Mouse (Mus musculus) C2C12 (cell line): ENCODE results near the gene Rarres1. TPM values are rescaled to one million over a fixed set of nuclear protein-coding genes. Genes with fewer than 3 reads are reported as not detected.

Source experiments
- H3K27me3 ChIP-seq: one replicate; pipeline ENCODE4 v1.6.1; 2011; ENCODE audit not compliant: control insufficient read depth, insufficient read depth, insufficient read length
- H3K36me3 ChIP-seq: one replicate; pipeline ENCODE4 v1.6.1; 2011; ENCODE audit not compliant: control insufficient read depth, insufficient read depth
- H3K4me3 ChIP-seq: one replicate; pipeline ENCODE4 v1.5.1; 2011; ENCODE audit warnings: mild to moderate bottlenecking, control low read depth; ENCODE audit not compliant: poor library complexity, insufficient read depth, severe bottlenecking
- H3K79me2 ChIP-seq: one replicate; pipeline ENCODE4 v1.6.1; 2011; ENCODE audit not compliant: control insufficient read depth, insufficient read depth
- H3K79me3 ChIP-seq: one replicate; pipeline ENCODE4 v1.6.1; 2011; ENCODE audit warnings: low read depth, control low read depth
- H3ac ChIP-seq: one replicate; pipeline ENCODE3; 2011; ENCODE audit warnings: low read depth; ENCODE audit not compliant: control insufficient read depth, insufficient read length
- CEBPB ChIP-seq: IDR thresholded peaks from one replicate; pipeline ENCODE4 v1.6.1; 2011; ENCODE audit warnings: low read depth, mild to moderate bottlenecking, control low read depth, moderate library complexity
- CTCF ChIP-seq: IDR thresholded peaks from one replicate; pipeline ENCODE4 v1.5.1; 2011; ENCODE audit not compliant: control insufficient read depth, insufficient read depth, insufficient read length
- FOSL1 ChIP-seq: IDR thresholded peaks from one replicate; pipeline ENCODE4 v1.8.0; 2011; ENCODE audit warnings: mild to moderate bottlenecking, low read length; ENCODE audit not compliant: poor library complexity, insufficient read depth, severe bottlenecking
- MAX ChIP-seq: IDR thresholded peaks from one replicate; pipeline ENCODE4 v1.6.1; 2011; ENCODE audit warnings: mild to moderate bottlenecking, control low read depth
- MYOD1 ChIP-seq: IDR thresholded peaks from one replicate; pipeline ENCODE4 v1.6.1; 2011; ENCODE audit warnings: low read depth; ENCODE audit not compliant: control insufficient read depth, insufficient read length
- MYOG ChIP-seq: IDR thresholded peaks from one replicate; pipeline ENCODE4 v1.6.1; 2011; ENCODE audit not compliant: control insufficient read depth, insufficient read length; ENCODE audit errors: extremely low read depth
- USF1 ChIP-seq: IDR thresholded peaks from one replicate; pipeline ENCODE4 v1.6.1; 2011; ENCODE audit warnings: low read depth, mild to moderate bottlenecking, control low read depth, moderate library complexity
- polyA plus RNA-seq: library from polyadenylated mRNA; unstranded; fragments of >200 nt; fragmentation: generic; extraction: Trizol; gene quantifications from one replicate; pipeline ENCODE4 v1.2.1, GENCODE M21; 2012; ENCODE audit warnings: missing spikeins

Gene Rarres1
- polyA plus RNA-seq, 1 experiment: not detected

GRCm38 (mm10) chr3:67429338-67429998, 85.9 kb downstream of the Rarres1 start:
- H3ac ChIP-seq: no peak overlapping the region

More at GRCm38 (mm10) chr3:67429338-67429998, 85.9 kb downstream of the Rarres1 start:
- Histone ChIP-seq H3K79me2 (peaks cover 23% of the 10 kb centered on the region), H3K4me3 (peak overlapping the region; percentile 97), H3K79me3 (peaks cover 19% of the 10 kb centered on the region), H3K27me3 (no peaks in the 10 kb centered on the region), H3K36me3 (peaks cover 31% of the 10 kb centered on the region)
- TF ChIP-seq CEBPB (no peak), CTCF (no peak), MYOD1 (no peak), MAX (no peak), MYOG (no peak), USF1 (no peak), FOSL1 (no peak)

Other genes starting within 250 kb of the Rarres1 start
- 2.2 TPM for gene Mlf1, start 141.4 kb downstream of the Rarres1 start, polyA plus RNA-seq
- not detected for gene Gm17402, start 140.4 kb downstream of the Rarres1 start, polyA plus RNA-seq
- gene Gfm1, start 85.4 kb downstream of the Rarres1 start, polyA plus RNA-seq: 41.4 TPM
- 17.2 TPM for gene Lxn, start 51.6 kb downstream of the Rarres1 start, polyA plus RNA-seq
- 53.6 TPM for gene Mfsd1, start 67.2 kb upstream of the Rarres1 start, polyA plus RNA-seq